Mouse (Mus musculus): ENCODE data around the gene Stra6.

Stra6 gene

DNA sequence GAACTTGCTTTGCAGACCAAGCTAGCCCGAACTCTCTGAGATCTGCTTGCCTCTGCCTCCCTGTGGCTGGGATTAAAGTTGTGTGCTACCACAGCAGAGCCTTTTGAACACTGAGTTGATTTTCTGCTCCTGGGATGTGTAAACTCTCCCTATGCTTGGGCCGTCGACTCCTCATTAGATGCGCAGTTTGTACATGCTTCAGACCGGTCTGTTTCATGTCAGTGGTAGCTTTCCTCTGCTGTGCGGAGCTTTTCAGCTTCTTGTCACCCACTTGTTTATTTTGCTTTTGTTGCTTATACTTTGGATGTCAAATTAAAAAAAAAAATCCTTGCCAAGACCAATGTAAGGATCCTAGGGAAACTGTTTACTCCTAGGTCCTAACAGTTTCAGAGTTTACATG lies 32.4 kb downstream of the Stra6 start:
- DNase-seq (ENCODE audit: low read depth), result no peak

DNA sequence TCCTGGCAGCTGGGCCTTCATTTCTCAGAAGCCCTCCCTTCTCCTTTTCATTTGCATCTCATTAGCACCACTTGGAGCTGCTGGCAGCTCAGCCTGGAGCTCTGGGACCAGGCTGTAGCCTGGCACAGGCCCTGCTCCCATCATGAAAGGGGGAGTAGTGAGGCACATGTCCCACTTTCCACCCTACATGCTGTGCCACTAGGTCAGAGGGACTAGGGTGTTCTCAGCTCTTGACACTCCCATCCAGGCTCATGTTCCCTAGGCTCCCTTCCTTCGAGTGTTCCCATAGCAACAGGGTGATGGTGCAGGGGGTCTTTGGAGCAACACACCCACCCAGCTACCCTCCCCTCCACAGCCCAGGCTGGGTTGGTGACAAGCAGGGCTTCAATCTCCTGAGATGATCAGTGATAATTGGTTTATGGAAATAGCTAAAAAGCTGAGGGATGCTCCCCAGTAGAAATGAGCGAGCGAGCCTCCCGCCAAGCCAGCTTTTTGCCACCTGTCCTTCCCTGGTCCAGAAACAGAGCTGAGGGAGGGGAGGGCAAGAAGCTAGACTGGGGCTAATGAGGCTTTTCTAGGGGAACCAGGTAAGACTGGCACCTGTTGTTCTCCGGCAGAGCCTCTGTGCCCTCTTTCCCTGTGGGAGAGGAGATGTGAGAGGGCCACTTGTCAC lies 33.2 kb downstream of the Stra6 start:
- DNase-seq (ENCODE audit: low read depth), result no peak

DNA sequence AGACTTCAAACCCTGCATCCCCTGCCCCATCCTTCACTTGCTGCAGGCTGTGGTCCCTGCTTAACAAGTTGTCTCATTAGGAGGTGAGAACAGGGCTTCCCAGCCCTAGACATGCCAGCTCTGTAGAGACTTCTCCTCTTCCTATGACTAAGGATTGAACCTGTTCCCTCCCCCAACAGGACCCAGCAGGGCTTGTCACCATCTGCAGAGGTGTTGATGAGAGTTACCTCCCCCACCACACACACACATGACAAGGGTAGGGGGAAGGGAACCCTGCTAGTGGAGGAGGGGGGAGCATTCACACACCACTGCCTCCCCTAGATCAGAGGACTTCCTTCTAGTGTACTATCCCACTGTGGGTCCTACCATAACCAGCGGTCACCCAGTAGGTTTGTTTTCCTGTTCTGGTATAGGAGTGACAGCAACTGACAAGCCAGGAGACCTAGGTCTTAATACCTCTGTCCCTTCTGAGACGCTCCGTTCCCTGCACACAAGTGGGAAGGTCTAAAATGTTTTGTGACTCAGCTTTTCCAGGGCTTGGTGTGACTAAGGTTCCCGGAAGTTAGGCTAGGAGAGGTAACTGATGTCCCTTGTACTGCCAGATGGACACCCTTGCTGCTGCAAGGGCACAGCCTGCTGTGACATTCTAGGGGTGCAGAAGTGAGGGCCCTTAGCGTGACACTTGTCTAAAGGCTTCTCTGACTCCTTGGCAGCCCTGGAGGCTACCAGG lies 36.4 kb downstream of the Stra6 start:
- DNase-seq (ENCODE audit: low read depth), result peak; percentile 65

DNA sequence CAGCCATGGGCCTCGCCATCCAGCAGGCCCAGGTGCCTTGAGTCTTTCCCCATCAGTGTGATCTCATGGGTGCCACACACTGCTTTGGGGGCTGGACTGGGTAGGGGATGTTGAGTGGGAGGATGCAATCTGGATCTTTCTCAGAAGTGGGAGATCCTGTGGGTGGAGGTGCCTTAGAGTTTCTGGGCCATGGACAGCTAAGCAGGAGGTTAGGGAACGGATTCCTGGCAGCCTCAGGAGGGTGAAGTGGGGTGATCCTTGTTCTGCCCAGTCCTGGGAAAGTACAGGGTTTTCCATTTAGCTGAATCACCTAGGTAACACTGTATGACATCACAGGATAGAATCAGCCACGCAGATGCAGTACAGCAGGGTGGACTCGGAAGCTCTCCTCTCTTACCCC lies 38.4 kb downstream of the Stra6 start:
- DNase-seq (ENCODE audit: low read depth), result no peak

DNA sequence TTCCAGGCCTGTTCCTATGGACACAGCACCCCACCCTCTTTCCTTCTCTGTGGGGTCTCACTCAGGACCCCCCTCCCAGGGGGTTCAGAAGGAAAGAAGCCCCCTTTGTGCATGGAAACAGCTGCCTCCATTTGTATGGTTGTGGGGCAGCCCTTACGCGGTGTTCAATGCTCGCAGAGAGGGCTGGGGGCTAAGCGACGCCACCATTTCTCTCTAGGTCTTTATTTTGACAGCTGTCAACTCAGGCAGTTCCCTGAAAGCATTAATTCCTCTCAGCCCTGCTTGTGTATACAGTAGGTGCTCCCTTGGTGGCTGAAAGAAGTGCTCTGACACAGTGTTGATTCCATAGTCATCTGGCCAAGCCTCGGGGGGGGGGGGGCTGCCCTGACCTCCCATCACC lies 40.1 kb downstream of the Stra6 start:
- no peak for DNase-seq (ENCODE audit: low read depth)

DNA sequence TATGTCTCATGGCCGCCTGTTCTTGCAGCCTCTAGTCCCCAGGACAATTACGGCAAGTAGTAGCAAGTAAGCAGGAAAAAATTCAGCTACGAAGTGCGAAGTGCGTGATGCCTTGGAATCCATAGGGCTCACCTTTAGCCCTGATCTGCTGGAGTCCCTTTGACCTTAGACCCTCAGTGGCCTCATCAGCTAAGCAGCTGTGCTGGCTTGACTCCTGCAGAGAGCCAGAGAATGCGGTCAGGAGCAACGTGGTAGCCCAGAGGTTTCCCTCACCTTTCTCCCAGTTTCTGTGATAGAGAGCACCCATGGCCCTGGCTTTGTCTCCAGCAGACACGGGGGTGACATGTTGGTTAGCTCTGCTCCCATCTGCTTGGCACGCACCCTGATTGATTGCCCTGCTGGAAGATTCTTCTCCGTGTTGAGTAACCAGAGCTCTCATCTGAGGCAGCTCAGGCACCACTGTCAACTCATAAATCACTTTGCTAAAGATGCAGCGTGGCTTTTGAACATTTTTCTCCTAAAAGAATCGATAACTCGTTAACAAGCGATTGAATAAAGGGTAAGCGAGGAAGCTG lies 42.1 kb downstream of the Stra6 start:
- no peak for DNase-seq (ENCODE audit: low read depth)

DNA sequence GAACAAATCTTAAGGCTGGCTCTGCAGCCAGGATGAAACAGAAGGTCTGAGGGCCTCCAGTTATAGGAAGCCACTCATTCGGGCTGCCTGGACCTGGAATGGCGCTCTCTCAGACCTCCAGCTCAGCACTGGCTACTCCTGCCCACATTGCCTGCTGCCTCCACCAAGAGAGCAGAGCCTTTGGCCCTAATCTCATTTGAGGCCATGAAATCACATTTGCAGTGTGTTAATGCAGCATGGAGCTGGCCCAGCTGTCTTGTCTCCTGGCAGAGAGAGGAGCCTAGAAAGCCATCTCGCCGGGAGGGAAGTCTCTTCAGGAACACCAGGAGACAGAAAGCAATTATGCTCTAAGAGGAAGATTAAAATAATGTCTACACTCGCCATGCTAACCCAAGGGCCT lies 43.9 kb downstream of the Stra6 start:
- DNase-seq (ENCODE audit: low read depth), result no peak

DNA sequence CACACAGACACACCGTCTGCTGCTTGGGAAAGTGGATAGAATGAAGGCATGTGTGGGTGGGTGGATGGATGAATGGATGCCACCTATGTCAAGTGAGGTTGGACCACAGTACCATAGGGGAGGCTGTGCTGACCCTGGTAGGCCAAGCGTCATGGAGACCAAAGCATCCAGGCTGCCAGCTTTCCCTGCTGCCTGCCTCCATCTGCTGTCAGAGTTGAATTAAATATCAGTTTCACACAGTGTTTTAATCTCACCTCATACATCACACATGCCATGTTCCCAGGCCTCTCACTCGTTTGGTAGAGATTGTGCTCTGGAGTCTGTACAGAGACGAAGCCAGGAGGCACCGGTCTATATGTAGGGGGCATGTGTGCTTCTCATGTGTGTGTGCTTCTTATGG lies 47.2 kb downstream of the Stra6 start:
- DNase-seq (ENCODE audit: low read depth), result no peak

DNA sequence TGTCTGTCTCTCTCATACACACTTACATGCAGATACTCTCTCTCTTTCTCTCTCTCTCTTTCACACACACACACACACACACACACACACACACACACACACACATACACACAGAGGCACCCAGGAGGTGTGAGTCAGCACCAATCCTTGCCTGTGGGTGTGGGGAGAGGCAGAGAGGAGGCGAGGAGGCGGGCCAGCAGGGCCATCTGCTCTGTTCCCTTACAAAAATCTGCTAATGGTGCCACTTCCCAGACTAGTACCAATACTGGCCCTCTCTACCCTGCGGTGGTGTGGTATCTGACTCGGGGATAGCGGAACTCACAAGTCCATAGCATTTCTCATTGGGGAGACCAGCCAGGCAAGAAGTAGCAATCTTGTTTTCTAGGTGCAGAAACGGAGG lies 47.8 kb downstream of the Stra6 start:
- DNase-seq (ENCODE audit: low read depth), result no peak

DNA sequence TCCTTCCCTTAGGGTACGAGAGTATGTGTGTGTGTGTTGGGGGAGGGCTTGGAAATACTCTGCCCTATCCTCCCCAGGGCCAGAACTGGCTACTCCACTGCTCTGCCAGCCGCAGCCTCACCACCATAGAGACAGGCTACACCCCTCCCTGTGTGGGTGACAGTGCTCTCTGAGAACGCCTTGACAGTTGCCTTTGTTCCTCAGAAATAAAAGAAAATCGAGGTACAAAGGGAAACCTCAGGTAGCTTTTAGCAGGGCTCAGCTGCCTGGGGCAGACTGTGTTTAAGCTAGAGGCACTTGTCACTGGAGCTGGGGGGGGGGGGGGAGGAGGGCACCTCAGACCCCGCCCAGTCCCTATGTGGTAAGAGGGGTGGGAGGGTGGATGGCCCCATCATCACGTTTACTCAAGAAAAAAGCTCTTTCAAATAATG lies 48.7 kb downstream of the Stra6 start:
- no peak for DNase-seq (ENCODE audit: low read depth)

DNA sequence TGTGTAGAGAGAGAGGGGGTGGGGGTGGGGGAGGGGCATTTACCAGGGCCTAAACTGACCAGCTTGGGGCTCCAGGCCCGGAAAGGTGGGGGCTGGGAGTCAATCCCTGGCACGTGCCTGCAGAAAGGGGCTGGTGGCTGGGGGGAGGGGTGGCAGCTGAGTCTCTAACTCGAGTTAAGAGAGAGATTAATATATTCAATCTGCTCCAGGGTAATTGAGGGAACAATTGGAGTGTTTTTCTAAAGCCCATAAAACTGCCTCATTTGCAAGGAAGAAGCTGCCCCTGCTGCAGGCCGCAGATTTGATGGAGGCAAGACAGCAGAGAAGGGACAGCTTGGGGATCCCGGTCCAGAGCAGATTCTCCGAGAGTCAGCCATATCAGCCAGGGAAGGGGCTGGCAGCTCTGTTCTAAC lies 49.3 kb downstream of the Stra6 start:
- no peak for DNase-seq (ENCODE audit: low read depth)

DNA sequence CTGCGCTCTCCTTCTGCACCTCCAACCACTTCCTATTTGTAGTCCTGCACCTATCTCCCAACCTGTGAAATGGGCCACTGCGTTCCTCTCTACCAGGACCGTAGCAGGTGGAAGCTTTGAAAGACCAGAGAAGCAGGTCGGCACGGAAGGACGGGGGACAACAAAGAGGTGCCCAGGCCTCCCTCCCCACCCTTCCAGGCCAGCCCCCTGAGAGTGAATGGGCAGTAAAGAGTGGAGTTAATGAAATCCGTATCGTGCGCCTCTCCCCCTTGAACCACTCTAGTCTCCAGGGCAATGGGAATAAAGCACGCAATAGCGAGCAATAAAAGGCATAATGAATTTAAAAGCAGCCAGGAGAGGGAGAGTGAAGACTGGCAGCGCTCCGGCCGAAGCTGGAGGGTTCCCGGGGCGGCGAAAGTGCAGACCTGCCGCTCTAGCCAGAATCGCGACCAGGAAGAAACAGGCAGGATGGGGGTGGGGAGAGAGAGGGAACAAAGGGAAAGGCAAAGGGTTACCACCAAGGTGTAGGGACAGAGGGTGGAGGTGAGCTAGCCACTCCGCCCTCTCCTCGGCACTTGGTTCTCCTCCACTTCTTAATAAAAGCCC lies 49.8 kb downstream of the Stra6 start:
- no peak for DNase-seq (ENCODE audit: low read depth)

DNA sequence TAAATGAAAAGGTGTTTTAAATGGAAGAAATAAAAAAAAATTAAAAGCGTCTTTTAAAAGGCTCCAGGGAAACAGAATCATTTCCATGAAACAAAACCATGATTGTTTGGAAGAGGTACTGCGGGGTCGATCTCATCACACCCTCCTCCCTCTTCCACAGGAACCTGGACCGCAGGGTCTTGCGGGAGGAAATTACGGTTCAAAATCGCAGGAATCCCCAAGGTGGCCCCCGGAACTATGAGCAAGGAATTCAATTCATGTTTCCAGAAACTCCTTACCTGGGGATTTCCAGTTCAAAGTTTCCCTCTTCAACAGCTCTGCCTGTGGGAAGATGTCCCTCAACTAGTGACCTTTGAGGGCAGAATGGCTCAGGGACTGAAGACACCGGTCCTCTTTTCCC lies 50.4 kb downstream of the Stra6 start:
- no peak for DNase-seq (ENCODE audit: low read depth)

DNA sequence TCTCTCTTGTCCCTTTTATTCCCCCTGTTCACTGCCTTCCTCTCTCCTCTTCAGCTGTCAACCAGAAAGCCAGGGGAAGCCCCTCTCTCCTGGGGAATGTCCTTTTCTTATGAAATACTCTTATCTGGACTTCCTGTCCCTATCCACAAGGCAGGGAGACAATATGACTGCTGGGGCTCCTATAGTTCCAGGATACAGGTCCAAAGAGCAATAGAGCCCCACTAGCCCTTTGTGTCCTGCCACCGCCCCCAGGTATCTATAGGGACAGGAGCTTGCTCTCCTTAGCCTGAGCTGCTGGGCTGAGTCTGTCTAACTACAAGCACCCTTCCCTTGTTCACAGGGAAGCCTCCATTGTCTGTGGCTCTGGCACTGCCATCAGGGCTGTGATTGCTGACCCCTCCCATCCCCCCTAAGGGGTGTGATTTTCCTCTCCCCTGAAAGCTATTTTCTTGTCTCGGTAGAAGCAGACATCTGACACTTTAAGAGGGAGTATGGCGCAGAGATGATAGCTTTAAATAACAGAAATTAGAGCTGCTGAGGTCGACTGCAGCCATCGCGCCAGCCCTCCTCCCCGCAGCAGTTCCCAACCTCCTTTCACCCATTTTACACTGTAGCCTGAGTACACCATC lies 51.8 kb downstream of the Stra6 start:
- DNase-seq (ENCODE audit: low read depth), result no peak

DNA sequence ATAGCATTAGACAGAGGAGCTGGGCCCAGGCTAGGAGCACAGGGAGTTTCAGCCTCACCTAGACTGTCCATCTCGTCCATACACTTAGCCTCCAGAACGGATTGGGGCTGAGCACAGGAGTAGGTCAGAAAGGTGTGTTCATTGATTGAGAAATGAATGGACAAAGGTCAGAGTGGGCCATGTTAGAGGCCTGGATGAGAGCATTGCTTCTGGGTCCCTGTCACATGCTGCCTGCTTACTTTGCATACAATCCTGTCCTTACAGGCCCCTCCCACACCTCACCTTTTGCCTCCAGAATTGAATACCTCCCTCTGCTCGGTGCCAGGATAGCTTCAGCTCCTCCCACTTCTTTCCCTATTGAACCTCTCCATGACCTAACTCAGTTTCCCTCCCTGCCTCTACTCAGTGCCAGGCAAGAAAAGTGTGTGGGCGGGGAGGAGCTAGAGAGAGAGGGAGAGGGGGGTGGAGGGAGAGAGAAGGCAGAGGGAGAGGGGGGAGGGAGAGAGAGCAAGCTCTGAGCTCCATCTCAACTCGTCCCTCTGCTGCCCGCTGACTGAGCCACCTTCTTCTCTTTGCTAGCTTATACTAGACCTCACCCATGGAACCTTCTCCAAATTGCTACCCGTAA lies 52.5 kb downstream of the Stra6 start:
- DNase-seq (ENCODE audit: low read depth), result no peak

DNA sequence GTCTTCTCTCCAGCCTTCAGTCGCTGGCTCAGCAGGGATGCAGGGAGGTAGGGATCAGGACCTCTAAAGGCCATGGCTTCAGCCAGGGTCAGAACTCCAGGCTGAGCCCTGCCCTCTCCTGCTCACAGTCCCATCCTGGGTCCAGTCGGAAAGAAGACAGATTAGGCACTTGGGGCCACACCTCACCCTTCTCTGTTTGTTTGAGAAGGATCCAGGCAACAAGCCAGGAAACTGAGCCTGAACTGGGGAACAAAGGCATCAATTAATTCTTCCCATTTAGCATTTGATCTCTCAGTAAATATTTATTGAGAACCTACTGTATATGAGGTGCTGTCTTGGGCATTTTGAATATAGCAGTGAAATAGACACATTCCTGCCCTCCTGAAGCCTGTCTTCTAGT lies 55.1 kb downstream of the Stra6 start, which contains the start of gene Ccdc33:
Ccdc33 (minus strand) TSS at position 153 of the 400 bp plus-strand sequence.
- DNase-seq (ENCODE audit: low read depth), result no peak

DNA sequence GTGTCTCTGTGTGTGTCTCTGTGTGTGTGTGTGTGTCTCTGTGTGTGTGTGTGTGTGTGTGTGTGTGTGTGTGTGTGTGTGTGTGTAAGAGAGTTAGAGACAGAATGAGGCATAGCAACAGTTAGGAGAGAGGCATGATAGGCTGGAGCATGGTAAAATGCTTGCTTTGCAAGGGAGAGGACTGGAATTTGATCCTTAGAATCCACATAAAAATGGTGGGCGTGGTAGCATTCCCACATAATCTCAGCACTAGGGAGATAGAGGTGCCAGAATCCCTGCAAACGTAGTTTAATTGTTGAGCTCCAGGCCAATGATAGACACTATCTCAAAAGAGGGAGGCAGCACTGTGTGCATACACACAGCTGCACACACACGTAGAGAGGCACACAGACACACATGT lies 61.5 kb downstream of the Stra6 start:
- DNase-seq (ENCODE audit: low read depth), result no peak

DNA sequence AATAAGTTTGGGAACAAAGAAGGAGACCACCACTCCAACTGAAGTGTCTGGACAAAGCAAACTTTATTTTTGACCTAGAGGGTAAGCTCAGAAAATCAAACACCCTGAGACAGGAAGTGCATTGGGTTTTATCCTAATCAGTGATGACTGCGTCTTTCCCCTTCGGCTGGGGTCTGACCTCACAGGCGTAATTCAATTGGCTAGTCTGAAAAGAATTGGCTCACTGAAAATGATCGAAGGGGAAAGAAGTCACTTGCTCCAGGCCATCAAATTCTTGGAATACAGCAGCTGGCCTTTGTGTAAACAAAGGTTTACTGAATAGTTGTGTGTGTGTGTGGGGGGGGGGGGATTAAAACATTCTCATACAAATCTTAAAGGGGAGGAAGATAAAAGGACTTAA lies 62.2 kb downstream of the Stra6 start:
- no peak for DNase-seq (ENCODE audit: low read depth)

DNA sequence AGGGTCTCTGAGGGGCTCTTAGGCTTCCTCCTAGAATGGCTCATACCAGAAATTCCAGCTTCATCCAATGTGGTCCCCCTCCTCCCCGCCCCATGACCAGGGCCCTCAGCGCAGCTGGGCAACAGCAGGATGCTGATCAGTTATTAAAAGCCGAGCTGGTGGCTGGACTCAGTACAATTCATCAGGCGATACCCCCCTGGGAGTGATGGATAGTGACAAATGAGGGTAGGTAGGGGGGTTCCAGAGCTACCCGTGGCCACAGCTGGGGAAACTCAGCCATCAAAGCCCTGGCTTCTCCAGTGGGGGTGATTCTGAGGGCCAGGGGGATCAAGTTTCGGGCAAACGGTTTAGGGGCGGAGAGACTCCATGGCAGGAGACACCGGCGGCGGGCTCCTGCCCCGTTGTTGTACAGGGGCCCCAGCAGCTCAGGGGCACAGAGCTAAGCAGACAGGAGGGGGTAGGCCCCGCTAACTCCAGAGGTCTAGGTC lies 65.4 kb downstream of the Stra6 start:
- DNase-seq (ENCODE audit: low read depth), result no peak

DNA sequence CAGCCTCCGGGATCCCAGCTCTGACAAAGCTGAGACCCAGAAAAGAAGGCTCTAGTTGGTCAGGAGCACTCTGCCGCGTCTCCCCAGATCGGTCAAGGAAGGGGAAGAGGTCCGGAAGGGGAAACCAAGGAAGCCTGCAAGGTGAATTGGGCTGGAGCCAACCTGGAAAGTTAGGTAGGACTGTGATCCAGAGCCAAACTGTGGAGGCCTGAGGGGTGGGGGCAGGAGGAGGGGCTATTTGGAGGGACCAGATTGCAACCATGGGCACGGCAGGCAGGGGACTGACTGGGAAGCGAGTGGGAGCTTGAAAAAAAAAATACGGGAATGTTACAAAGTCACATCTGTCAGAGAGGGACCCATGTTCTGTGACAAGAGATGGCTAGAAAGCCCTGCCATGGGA lies 65.9 kb downstream of the Stra6 start:
- no peak for DNase-seq (ENCODE audit: low read depth)

DNA sequence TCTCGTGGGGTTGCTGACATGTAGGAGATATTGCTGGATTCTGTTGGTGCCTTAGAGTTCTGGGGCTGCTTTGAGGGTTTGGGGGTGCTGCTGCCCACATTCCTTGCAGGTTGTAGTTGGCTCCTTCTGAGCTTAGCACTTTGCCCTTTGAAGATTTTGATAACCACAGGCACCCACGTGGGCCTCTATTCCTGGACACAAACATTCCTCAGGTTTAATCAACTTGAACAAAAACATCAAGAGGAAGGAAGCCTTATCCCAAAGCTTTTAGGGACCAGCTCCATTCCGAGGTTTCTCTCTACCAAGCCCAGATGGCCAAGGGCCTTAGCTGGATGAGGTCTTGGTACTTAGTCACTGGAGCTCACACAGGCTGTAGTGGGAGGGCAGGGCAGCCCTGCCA lies 67.3 kb downstream of the Stra6 start:
- DNase-seq (ENCODE audit: low read depth), result no peak

DNA sequence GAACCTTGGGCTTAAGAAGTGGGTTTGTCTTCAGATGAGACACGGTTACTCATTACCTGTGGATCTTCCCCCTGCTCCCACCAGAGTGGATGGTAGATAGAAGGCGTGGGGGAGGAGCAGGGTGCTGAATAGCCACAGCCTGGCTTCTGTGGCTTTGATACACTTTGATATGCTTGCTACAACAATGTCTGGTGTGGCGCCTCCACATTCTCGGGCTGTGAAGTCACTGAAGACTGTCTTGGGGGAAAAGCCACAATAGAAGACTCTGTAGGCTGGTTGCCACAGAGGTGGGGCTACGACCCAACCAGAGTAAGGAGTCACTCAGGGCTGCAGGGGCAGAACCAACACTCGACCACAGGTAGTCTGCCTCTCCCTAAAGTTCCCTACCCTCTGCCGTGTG lies 68.1 kb downstream of the Stra6 start:
- no peak for DNase-seq (ENCODE audit: low read depth)

Data from 416B (cell line).